Comparison of ENCODE assay signal across 8 mouse cellular contexts in the genomic region with DNA sequence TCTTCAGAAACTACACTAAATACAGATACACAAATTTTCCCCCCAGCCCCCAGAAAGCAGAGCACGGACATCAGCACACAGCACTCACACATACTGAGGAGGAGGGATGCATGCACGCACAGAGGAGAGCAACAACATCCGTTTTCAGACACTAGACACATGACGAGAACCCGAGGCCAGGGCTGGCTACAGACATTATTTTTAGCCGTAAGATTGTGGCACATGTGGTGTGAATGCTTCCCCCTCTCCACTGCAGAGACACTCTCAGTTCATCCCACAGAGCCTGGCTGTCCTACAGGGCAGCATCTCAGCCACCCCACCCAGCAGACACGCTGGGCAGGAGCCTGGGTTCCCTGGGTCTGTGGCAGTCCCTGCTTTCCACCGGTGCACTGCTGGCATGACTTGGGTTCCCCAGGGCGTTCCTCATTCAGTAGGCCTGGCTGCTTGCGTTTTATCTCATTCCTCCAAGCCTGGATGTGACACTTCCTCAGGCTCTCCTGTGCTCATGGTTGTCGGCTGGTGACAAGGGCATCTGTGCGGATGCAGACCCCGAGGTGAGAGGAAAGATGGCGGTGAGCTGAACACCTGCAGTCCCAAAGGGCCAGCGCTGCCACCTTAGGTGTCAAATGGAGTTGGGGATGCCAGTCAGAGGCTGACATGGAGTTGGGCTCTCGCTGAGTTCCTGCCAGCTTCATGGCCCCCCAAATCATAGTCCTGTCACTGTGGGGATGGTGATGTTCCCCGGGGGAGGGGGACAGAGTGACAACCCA.
A peak's percentile ranks its signal among the peaks of the same experiment; 100 is the strongest.
DNase-seq lines count a peak whose midpoint lies in the region; ATAC-seq lines count a peak whose summit lies in the region.

No protein-coding gene starts in this region.

- H3K27me3 ChIP-seq in kidney, embryonic 14.5 days (ENCODE audit: control insufficient read depth, insufficient read depth, low read length), result no peaks in the 10 kb centered on the region
- H3K27me3 ChIP-seq in forebrain, embryonic 13.5 days, result no peaks in the 10 kb centered on the region
- peaks cover 23% of the 10 kb centered on the region for H3K27me3 ChIP-seq in limb, embryonic 10.5 days (ENCODE audit: low read depth, poor library complexity, severe bottlenecking)

- peak overlapping the region; percentile 12; the same call in 1 of the 2 replicates for H3K9ac ChIP-seq in kidney, embryonic 14.5 days (ENCODE audit: low read depth, low read length)
- peak overlapping the region; percentile 55 for H3K9ac ChIP-seq in forebrain, embryonic 13.5 days

- H3K27ac ChIP-seq in kidney, embryonic 14.5 days (ENCODE audit: low read depth, low read length), result no peak overlapping the region
- H3K27ac ChIP-seq in forebrain, embryonic 13.5 days, result peak overlapping the region; percentile 93
- peak overlapping the region; percentile 36; the same call in 1 of the 2 replicates for H3K27ac ChIP-seq in limb, embryonic 10.5 days

- DNase-seq in kidney, adult 8-10 months, result no peak
- DNase-seq in limb, embryonic 10.5 days (ENCODE audit: low spot score), result no peak
- peak; percentile 12 for DNase-seq in retina, embryonic 14.5 days (ENCODE audit: low spot score)
- no peak for DNase-seq in B cell, adult 2 months
- DNase-seq in ovary, postnatal 14 days (ENCODE audit: low spot score), result no peak
- no peak for DNase-seq in lung, postnatal 10 days

- ATAC-seq in kidney, embryonic 14.5 days (ENCODE audit: low FRiP score, low TSS enrichment), result no peak
- ATAC-seq in forebrain, embryonic 13.5 days, result peak; percentile 24

- H3K4me2 ChIP-seq in kidney, embryonic 14.5 days (replicated peaks; ENCODE audit: low read depth, low read length), result no peak overlapping the region
- H3K4me2 ChIP-seq in forebrain, embryonic 13.5 days, result peak overlapping the region; percentile 51; the same call in 1 of the 2 replicates

- no peaks in the 10 kb centered on the region for H3K36me3 ChIP-seq in kidney, embryonic 14.5 days (ENCODE audit: control insufficient read depth, insufficient read depth, low read length)
- H3K36me3 ChIP-seq in forebrain, embryonic 13.5 days (ENCODE audit: poor library complexity, severe bottlenecking), result no peaks in the 10 kb centered on the region
- no peaks in the 10 kb centered on the region for H3K36me3 ChIP-seq in limb, embryonic 10.5 days

- no peaks in the 10 kb centered on the region for H3K9me3 ChIP-seq in kidney, embryonic 14.5 days (ENCODE audit: control insufficient read depth, low read length)
- H3K9me3 ChIP-seq in forebrain, embryonic 13.5 days (replicated peaks), result no peaks in the 10 kb centered on the region
- no peaks in the 10 kb centered on the region for H3K9me3 ChIP-seq in limb, embryonic 10.5 days (replicated peaks)

- WGBS in kidney, embryonic 14.5 days, result 64% methylated on average over 17 of the region's 17 CpGs
- WGBS in forebrain, embryonic 13.5 days, result 58% methylated on average over 17 of the region's 17 CpGs
- WGBS in limb, embryonic 10.5 days, result 62% methylated on average over 17 of the region's 17 CpGs

- H3K4me3 ChIP-seq in kidney, embryonic 14.5 days (ENCODE audit: low read length), result no peak overlapping the region
- no peak overlapping the region for H3K4me3 ChIP-seq in forebrain, embryonic 13.5 days
- no peak overlapping the region for H3K4me3 ChIP-seq in limb, embryonic 10.5 days

- H3K4me1 ChIP-seq in kidney, embryonic 14.5 days (ENCODE audit: control insufficient read depth, insufficient read depth, low read length), result 0 out of 2 replicates have a peak, but pooled peaks cover 8% of the 10 kb centered on the region
- peaks cover 28% of the 10 kb centered on the region for H3K4me1 ChIP-seq in forebrain, embryonic 13.5 days
- peaks cover 21% of the 10 kb centered on the region for H3K4me1 ChIP-seq in limb, embryonic 10.5 days
